Mouse (Mus musculus) liver (tissue): ENCODE measurements around the gene Me3.

Experiments used
- DNase-seq: peaks from one replicate; pipeline ENCODE4 v3.0.0-alpha.2; 2020; ENCODE audit warnings: mixed read lengths

The Me3 gene

GRCm38 (mm10) chr7:89748415-89748814 lies 116.2 kb downstream of the Me3 start:
- DNase-seq: no peak

- no peak for DNase-seq
Measured at GRCm38 (mm10) chr7:89749183-89749582, 117.0 kb downstream of the Me3 start.

GRCm38 (mm10) chr7:89766678-89767508 lies 134.7 kb downstream of the Me3 start:
- no peak for DNase-seq

- DNase-seq: no peak
Measured at GRCm38 (mm10) chr7:89769106-89769896, 137.1 kb downstream of the Me3 start.

GRCm38 (mm10) chr7:89770021-89770420 lies 137.8 kb downstream of the Me3 start:
- DNase-seq: no peak

GRCm38 (mm10) chr7:89772906-89773305 lies 140.7 kb downstream of the Me3 start:
- no peak for DNase-seq

GRCm38 (mm10) chr7:89773352-89773921 lies 141.2 kb downstream of the Me3 start:
- DNase-seq: no peak

- DNase-seq: no peak
Measured at GRCm38 (mm10) chr7:89773926-89774325, 141.7 kb downstream of the Me3 start.

GRCm38 (mm10) chr7:89775848-89776247 lies 143.7 kb downstream of the Me3 start:
- no peak for DNase-seq

GRCm38 (mm10) chr7:89781391-89781790 lies 149.2 kb downstream of the Me3 start:
- no peak for DNase-seq

GRCm38 (mm10) chr7:89787735-89788134 lies 155.5 kb downstream of the Me3 start:
- DNase-seq: no peak

- DNase-seq: no peak
Measured at GRCm38 (mm10) chr7:89792576-89792975, 160.4 kb downstream of the Me3 start.

- DNase-seq: no peak
Measured at GRCm38 (mm10) chr7:89795366-89795765, 163.2 kb downstream of the Me3 start.

- no peak for DNase-seq
Measured at GRCm38 (mm10) chr7:89796351-89796801, 164.2 kb downstream of the Me3 start.

GRCm38 (mm10) chr7:89798358-89799020 lies 166.3 kb downstream of the Me3 start:
- no peak for DNase-seq

- DNase-seq: no peak
Measured at GRCm38 (mm10) chr7:89802447-89802846, 170.3 kb downstream of the Me3 start.

GRCm38 (mm10) chr7:89803966-89804365 lies 171.8 kb downstream of the Me3 start:
- DNase-seq: no peak

- DNase-seq: no peak
Measured at GRCm38 (mm10) chr7:89809400-89809799, 177.2 kb downstream of the Me3 start.

GRCm38 (mm10) chr7:89828436-89829065 lies 196.4 kb downstream of the Me3 start:
- DNase-seq: no peak

GRCm38 (mm10) chr7:89829201-89829600 lies 197.0 kb downstream of the Me3 start:
- no peak for DNase-seq

GRCm38 (mm10) chr7:89833521-89833920 lies 201.3 kb downstream of the Me3 start:
- DNase-seq: no peak

- DNase-seq: no peak
Measured at GRCm38 (mm10) chr7:89835566-89835965, 203.4 kb downstream of the Me3 start.

- no peak for DNase-seq
Measured at GRCm38 (mm10) chr7:89836676-89837075, 204.5 kb downstream of the Me3 start.
